Mouse (Mus musculus): ENCODE measurements around the gene Katnal1. TPM values are rescaled to one million over a fixed set of nuclear protein-coding genes. Genes with fewer than 3 reads are reported as not detected.

The Katnal1 gene
- polyA plus RNA-seq, 1 experiment = not detected

- no peak for TF ChIP-seq CTCF (IDR thresholded peaks at IDR 0.05; ENCODE audit: insufficient read depth, low read depth, low read length)
- no peak for TF ChIP-seq POLR2A (IDR thresholded peaks at IDR 0.05; ENCODE audit: insufficient read depth, low read depth, low read length)
- Histone ChIP-seq H3K4me1 (ENCODE audit: control insufficient read depth, insufficient read depth, low read length) (peaks cover 26% of the 10 kb centered on the region), H3K27ac (ENCODE audit: insufficient read depth, low read depth, low read length) (no peak overlapping the region), H3K4me3 (ENCODE audit: insufficient read depth, low read depth, low read length) (no peak overlapping the region)
- WGBS = 74% methylated on average over 9 of the region's 9 CpGs
Measured at GRCm38 (mm10) chr5:148956898-148957535, 27.9 kb upstream of the Katnal1 start.

DNA sequence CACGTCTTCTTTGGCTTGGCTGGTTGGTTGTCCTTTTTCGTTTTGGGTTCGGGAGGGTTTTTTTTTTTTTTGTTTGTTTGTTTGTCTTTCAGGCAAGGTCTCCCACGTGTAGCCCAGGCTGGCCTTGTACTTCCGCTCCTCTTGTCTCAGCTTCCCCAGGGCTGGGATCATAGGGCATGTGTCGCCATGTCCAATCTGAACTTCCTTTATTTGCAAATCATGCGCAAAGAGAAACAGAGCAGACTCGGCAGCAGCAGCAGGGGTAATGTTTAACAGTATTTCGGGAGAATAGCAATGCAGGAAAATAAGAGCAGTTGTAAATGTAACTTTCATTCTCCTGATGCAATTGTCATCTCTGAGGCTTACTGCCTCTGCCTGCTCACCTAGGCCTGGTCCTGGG lies 27.0 kb upstream of the Katnal1 start:
- H3K27ac ChIP-seq (ENCODE audit: insufficient read depth, low read depth, low read length) = no peak overlapping the region
- H3K4me3 ChIP-seq (ENCODE audit: insufficient read depth, low read depth, low read length) = no peak overlapping the region
- peaks cover 26% of the 10 kb centered on the region for H3K4me1 ChIP-seq (ENCODE audit: control insufficient read depth, insufficient read depth, low read length)
- WGBS = 87% methylated on average over 9 of the region's 9 CpGs
- TF ChIP-seq CTCF (IDR thresholded peaks at IDR 0.05; ENCODE audit: insufficient read depth, low read depth, low read length) = no peak
- no peak for TF ChIP-seq POLR2A (IDR thresholded peaks at IDR 0.05; ENCODE audit: insufficient read depth, low read depth, low read length)

DNA sequence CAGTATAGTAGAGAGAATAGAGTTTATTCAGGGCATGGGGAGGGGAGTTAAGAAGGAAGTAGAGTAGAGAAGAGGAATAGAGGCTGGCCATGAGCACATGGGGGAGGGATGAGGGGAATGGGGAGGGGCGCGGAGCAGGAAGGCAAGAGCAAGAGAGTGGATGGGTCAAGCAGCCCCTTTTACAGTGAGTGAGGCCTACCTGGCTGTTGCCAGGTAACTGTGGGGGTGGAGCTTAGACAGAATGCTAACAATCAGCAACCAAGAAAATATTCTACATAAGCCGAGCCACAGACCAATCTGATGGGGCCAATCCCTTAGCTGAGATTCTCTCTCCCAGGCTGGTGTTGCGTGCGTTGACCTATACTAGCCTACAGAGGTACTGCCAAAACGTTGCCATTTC lies 26.5 kb upstream of the Katnal1 start:
- H3K27ac ChIP-seq (ENCODE audit: insufficient read depth, low read depth, low read length) = no peak overlapping the region
- peaks cover 26% of the 10 kb centered on the region for H3K4me1 ChIP-seq (ENCODE audit: control insufficient read depth, insufficient read depth, low read length)
- TF ChIP-seq POLR2A (IDR thresholded peaks at IDR 0.05; ENCODE audit: insufficient read depth, low read depth, low read length) = no peak
- TF ChIP-seq CTCF (IDR thresholded peaks at IDR 0.05; ENCODE audit: insufficient read depth, low read depth, low read length) = no peak
- WGBS = 95% methylated on average over 6 of the region's 6 CpGs
- H3K4me3 ChIP-seq (ENCODE audit: insufficient read depth, low read depth, low read length) = no peak overlapping the region

- 68% methylated on average over 22 of the region's 22 CpGs for WGBS
- peaks cover 18% of the 10 kb centered on the region for H3K4me1 ChIP-seq (ENCODE audit: control insufficient read depth, insufficient read depth, low read length)
- H3K4me3 ChIP-seq (ENCODE audit: insufficient read depth, low read depth, low read length) = no peak overlapping the region
- TF ChIP-seq CTCF (IDR thresholded peaks at IDR 0.05; ENCODE audit: insufficient read depth, low read depth, low read length) (no peak), POLR2A (IDR thresholded peaks at IDR 0.05; ENCODE audit: insufficient read depth, low read depth, low read length) (no peak)
- no peak overlapping the region for H3K27ac ChIP-seq (ENCODE audit: insufficient read depth, low read depth, low read length)
Measured at GRCm38 (mm10) chr5:148954314-148955060, 25.4 kb upstream of the Katnal1 start.

DNA sequence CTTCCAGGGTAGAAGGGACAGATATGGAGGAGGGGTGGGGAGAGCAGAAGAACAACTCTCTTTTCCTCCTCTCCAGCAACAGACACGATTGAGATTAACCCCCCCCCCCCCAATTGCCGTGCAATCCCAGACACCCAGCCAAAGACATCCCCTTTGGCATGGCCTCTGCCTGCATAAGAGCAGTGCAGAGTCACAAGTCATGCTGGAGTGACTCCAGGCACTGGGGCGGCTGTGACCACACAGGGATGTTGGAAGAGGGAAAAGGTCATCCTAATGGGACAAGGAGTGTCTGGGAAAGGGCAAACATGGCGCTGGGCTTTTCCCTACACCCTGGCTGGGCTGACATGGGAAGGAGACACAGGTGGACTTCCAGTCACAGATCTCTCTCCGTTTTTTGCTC lies 24.0 kb upstream of the Katnal1 start:
- 67% methylated on average over 5 of the region's 5 CpGs for WGBS
- no peak overlapping the region for H3K4me3 ChIP-seq (ENCODE audit: insufficient read depth, low read depth, low read length)
- peaks cover 15% of the 10 kb centered on the region for H3K4me1 ChIP-seq (ENCODE audit: control insufficient read depth, insufficient read depth, low read length)
- TF ChIP-seq POLR2A (IDR thresholded peaks at IDR 0.05; ENCODE audit: insufficient read depth, low read depth, low read length) = no peak
- no peak for TF ChIP-seq CTCF (IDR thresholded peaks at IDR 0.05; ENCODE audit: insufficient read depth, low read depth, low read length)
- H3K27ac ChIP-seq (ENCODE audit: insufficient read depth, low read depth, low read length) = no peak overlapping the region

- peaks cover 15% of the 10 kb centered on the region for H3K4me1 ChIP-seq (ENCODE audit: control insufficient read depth, insufficient read depth, low read length)
- WGBS = 53% methylated on average over 6 of the region's 6 CpGs
- no peak overlapping the region for H3K4me3 ChIP-seq (ENCODE audit: insufficient read depth, low read depth, low read length)
- TF ChIP-seq CTCF (IDR thresholded peaks at IDR 0.05; ENCODE audit: insufficient read depth, low read depth, low read length) (no peak), POLR2A (IDR thresholded peaks at IDR 0.05; ENCODE audit: insufficient read depth, low read depth, low read length) (no peak)
- no peak overlapping the region for H3K27ac ChIP-seq (ENCODE audit: insufficient read depth, low read depth, low read length)
Measured at GRCm38 (mm10) chr5:148952419-148952818, 23.3 kb upstream of the Katnal1 start.

DNA sequence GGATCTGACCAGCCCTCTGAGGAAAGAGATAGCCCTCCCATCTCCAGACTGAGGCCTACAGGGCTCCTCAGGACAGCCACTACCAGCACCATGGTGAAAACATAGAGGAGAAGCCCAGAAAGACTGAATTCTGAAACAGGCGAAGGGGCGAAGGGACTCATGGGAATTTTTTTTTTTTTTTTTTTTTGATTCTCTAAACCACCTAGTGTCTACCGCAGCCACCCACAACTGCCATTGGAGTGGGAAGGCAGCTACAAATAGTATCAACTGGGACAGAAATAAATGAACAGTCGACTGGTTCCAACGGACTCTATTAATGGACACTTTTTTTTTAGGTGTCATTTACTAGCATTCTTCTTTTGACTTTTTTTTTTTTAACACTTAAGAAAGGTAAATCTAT lies 22.2 kb upstream of the Katnal1 start:
- H3K4me1 ChIP-seq (ENCODE audit: control insufficient read depth, insufficient read depth, low read length) = peaks cover 15% of the 10 kb centered on the region
- no peak overlapping the region for H3K4me3 ChIP-seq (ENCODE audit: insufficient read depth, low read depth, low read length)
- no peak overlapping the region for H3K27ac ChIP-seq (ENCODE audit: insufficient read depth, low read depth, low read length)
- no peak for TF ChIP-seq CTCF (IDR thresholded peaks at IDR 0.05; ENCODE audit: insufficient read depth, low read depth, low read length)
- TF ChIP-seq POLR2A (IDR thresholded peaks at IDR 0.05; ENCODE audit: insufficient read depth, low read depth, low read length) = no peak
- WGBS = 59% methylated on average over 5 of the region's 5 CpGs

DNA sequence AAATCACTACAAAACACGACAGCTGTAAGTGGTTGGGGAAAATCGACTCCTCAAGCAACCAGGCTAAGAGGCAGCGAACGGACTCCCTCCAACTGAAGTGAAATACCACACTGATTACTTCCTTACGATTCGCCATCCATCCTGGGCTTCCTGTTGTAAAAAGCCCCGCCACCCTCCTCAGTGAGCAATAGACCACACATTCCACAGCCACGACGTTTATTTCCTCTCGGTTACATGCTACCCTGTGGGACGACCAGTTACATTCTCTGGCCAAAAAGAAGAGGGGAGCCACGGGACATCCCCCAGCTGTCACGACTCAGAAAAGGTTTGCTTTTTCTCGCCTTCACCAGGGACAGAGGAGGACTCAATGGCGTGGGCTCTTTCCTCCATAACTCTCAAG lies 20.9 kb upstream of the Katnal1 start:
- WGBS = 74% methylated on average over 15 of the region's 15 CpGs
- no peak overlapping the region for H3K4me3 ChIP-seq (ENCODE audit: insufficient read depth, low read depth, low read length)
- TF ChIP-seq CTCF (IDR thresholded peaks at IDR 0.05; ENCODE audit: insufficient read depth, low read depth, low read length) = no peak
- TF ChIP-seq POLR2A (IDR thresholded peaks at IDR 0.05; ENCODE audit: insufficient read depth, low read depth, low read length) = no peak
- no peak overlapping the region for H3K27ac ChIP-seq (ENCODE audit: insufficient read depth, low read depth, low read length)
- H3K4me1 ChIP-seq (ENCODE audit: control insufficient read depth, insufficient read depth, low read length) = peaks cover 15% of the 10 kb centered on the region

GRCm38 (mm10) chr5:148948577-148948976 lies 19.5 kb upstream of the Katnal1 start:
- 54% methylated on average over 9 of the region's 9 CpGs for WGBS
- TF ChIP-seq POLR2A (IDR thresholded peaks at IDR 0.05; ENCODE audit: insufficient read depth, low read depth, low read length) (no peak), CTCF (IDR thresholded peaks at IDR 0.05; ENCODE audit: insufficient read depth, low read depth, low read length) (no peak)
- no peak overlapping the region for H3K4me3 ChIP-seq (ENCODE audit: insufficient read depth, low read depth, low read length)

More at GRCm38 (mm10) chr5:148948577-148948976, 19.5 kb upstream of the Katnal1 start:
- Histone ChIP-seq H3K27ac (ENCODE audit: insufficient read depth, low read depth, low read length) (no peak overlapping the region), H3K4me1 (ENCODE audit: control insufficient read depth, insufficient read depth, low read length) (peaks cover 7% of the 10 kb centered on the region)

All from olfactory bulb, adult 2 months (tissue).